Mouse (Mus musculus) kidney, embryonic 15.5 days (tissue): ENCODE measurements around the gene Treh. TPM values are rescaled to one million over a fixed set of nuclear protein-coding genes. Genes with fewer than 3 reads are reported as not detected.
A peak's percentile ranks its signal among the peaks of the same experiment; 100 is the strongest.

ENCODE experiments used
- ATAC-seq: fragments of 200-750 bp; cut with Nextera tagmentation; replicated peaks from 2 replicates; pipeline ENCODE4 v1.8.0; 2017; ENCODE audit warnings: moderate TSS enrichment; ENCODE audit not compliant: low FRiP score
- H3K27ac ChIP-seq: fragments of 300-500 bp; sonication (generic); 2 replicates; pipeline ENCODE4 v1.5.1; 2015; ENCODE audit warnings: mild to moderate bottlenecking, inconsistent platforms
- H3K27me3 ChIP-seq: fragments of 300-500 bp; sonication (generic); 2 replicates; pipeline ENCODE4 v1.6.1; 2015; ENCODE audit warnings: inconsistent platforms
- H3K36me3 ChIP-seq: fragments of 300-500 bp; sonication (generic); 2 replicates; pipeline ENCODE4 v1.6.1; 2015; ENCODE audit warnings: inconsistent platforms
- H3K4me1 ChIP-seq: fragments of 300-500 bp; sonication (generic); 2 replicates; pipeline ENCODE4 v1.6.1; 2015; ENCODE audit warnings: inconsistent platforms
- H3K4me2 ChIP-seq: fragments of 300-500 bp; sonication (generic); 2 replicates; pipeline ENCODE4 v1.6.1; 2015; ENCODE audit warnings: moderate library complexity, mild to moderate bottlenecking, inconsistent platforms
- H3K4me3 ChIP-seq: fragments of 300-500 bp; sonication (generic); replicated peaks from 2 replicates; pipeline ENCODE4 v1.5.1; 2015; ENCODE audit warnings: mild to moderate bottlenecking, inconsistent platforms
- H3K9ac ChIP-seq: fragments of 300-500 bp; sonication (generic); 2 replicates; pipeline ENCODE4 v1.6.1; 2015; ENCODE audit warnings: mild to moderate bottlenecking, inconsistent platforms
- H3K9me3 ChIP-seq: fragments of 300-500 bp; sonication (generic); replicated peaks from 2 replicates; pipeline ENCODE4 v1.6.1; 2016; ENCODE audit warnings: inconsistent platforms
- WGBS: fragments of 180-500 bp; shearing (Covaris S2); methylation state at CpG from one replicate; pipeline ENCODE4 v1.1.7; 2015; ENCODE audit warnings: mixed read lengths; 5-methylcytosine and 5-hydroxymethylcytosine counted together
- polyA plus RNA-seq: library from polyadenylated mRNA; unstranded; fragments of >200 nt; fragmentation: Nextera tagmentation; extraction: Ambion mirVana; gene quantifications from 2 replicates; pipeline ENCODE4 v1.2.1, GENCODE M21; 2015

Gene Treh
- polyA plus RNA-seq, 1 experiment from 2014 or later, result 0.22 TPM

GRCm38 (mm10) chr9:44719632-44720357, 46.8 kb downstream of the Treh start:
- no peak for ATAC-seq
- H3K27me3 ChIP-seq, result no peaks in the 10 kb centered on the region
- peak overlapping the region; percentile 88 for H3K4me2 ChIP-seq
- peak overlapping the region; percentile 72; the same call in 1 of the 2 replicates for H3K9ac ChIP-seq
- H3K36me3 ChIP-seq, result peaks cover 47% of the 10 kb centered on the region
- H3K4me3 ChIP-seq, result peak overlapping the region; percentile 71
- no peaks in the 10 kb centered on the region for H3K9me3 ChIP-seq
- peak overlapping the region; percentile 64; the same call in 1 of the 2 replicates for H3K27ac ChIP-seq
- WGBS, result 72% methylated on average over 8 of the region's 8 CpGs
- H3K4me1 ChIP-seq, result peaks cover 51% of the 10 kb centered on the region

- peak; percentile 10; the same call in 1 of the 2 replicates for ATAC-seq
- Histone ChIP-seq H3K4me1 (peaks cover 59% of the 10 kb centered on the region), H3K36me3 (peaks cover 39% of the 10 kb centered on the region), H3K9ac (peak overlapping the region; percentile 72), H3K9me3 (no peaks in the 10 kb centered on the region), H3K27me3 (no peaks in the 10 kb centered on the region), H3K4me2 (peak overlapping the region; percentile 88), H3K27ac (peak overlapping the region; percentile 64), H3K4me3 (peak overlapping the region; percentile 71)
- WGBS, result 11% methylated on average over 9 of the region's 9 CpGs
Observed at GRCm38 (mm10) chr9:44720358-44721153, 47.5 kb downstream of the Treh start.

DNA sequence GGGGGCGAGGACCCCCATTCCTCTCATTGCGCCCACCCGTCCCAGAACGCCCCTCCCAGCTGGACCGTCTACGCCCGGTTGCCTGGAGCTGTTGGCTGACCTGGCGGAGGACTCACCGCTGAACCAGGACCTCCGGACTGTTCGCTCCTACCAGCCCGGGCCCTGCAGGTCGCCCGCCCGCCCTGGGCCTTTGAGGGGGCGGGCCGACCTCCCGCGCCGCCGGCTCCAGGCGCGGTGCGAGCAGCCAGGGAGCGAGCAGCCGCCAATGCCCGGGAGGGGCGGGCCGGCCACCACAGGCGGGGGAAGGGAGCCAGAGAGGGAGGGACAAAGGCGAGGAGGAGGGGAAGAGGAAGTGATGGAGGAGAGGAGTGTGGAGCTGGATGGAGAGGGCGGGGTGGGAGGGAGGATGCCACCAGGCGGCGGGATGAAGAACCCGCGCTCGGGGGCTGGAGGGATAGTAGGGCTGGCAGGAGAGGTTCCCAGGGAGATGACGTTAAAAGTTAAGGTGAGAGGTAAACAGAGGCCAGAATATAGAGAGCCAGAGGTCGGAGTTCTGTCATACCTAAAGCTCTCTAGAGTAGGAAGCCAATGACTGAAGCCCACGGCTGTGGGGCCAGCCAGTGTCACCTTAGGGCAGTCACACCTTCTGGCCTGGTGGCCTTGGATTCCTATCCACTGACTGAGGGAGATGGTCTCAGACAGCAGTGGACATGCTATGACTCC, 48.3 kb downstream of the Treh start:
- Histone ChIP-seq H3K4me2 (peak overlapping the region; percentile 88), H3K4me3 (peak overlapping the region; percentile 71), H3K9me3 (no peaks in the 10 kb centered on the region), H3K27ac (peak overlapping the region; percentile 64), H3K36me3 (peaks cover 37% of the 10 kb centered on the region), H3K27me3 (no peaks in the 10 kb centered on the region), H3K4me1 (peaks cover 66% of the 10 kb centered on the region), H3K9ac (peak overlapping the region; percentile 72)
- WGBS, result under 1% methylated on average over 40 of the region's 40 CpGs
- ATAC-seq, result peak; percentile 84

DNA sequence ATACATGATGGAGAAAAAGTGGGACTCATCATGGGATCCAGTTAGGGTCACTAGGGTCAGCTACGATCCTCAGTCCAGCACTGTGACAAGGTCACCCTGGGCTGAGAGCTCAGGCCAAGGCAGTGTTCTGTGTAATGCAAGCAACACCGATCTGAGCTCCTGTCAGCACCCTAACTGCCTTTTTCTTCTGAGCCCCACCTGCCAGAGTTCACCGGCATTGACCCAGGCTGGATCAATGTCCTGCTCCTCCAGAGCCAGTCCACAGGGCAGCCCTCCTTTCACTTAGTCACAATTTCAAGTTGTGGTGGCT, 48.8 kb downstream of the Treh start:
- peaks cover 37% of the 10 kb centered on the region for H3K36me3 ChIP-seq
- no peak; the same call in 1 of the 2 replicates for ATAC-seq
- H3K9ac ChIP-seq, result no peak overlapping the region
- H3K9me3 ChIP-seq, result no peaks in the 10 kb centered on the region
- WGBS, result 82% methylated on average over 3 of the region's 3 CpGs
- H3K4me3 ChIP-seq, result peak overlapping the region; percentile 71
- H3K27me3 ChIP-seq, result no peaks in the 10 kb centered on the region
- peaks cover 71% of the 10 kb centered on the region for H3K4me1 ChIP-seq
- peak overlapping the region; percentile 88 for H3K4me2 ChIP-seq
- peak overlapping the region; percentile 64 for H3K27ac ChIP-seq

GRCm38 (mm10) chr9:44722575-44722974, 49.5 kb downstream of the Treh start:
- H3K36me3 ChIP-seq, result peaks cover 32% of the 10 kb centered on the region
- 76% methylated on average over 7 of the region's 7 CpGs for WGBS
- no peak overlapping the region for H3K4me2 ChIP-seq
- H3K9me3 ChIP-seq, result no peaks in the 10 kb centered on the region
- no peak overlapping the region for H3K4me3 ChIP-seq
- peak overlapping the region; percentile 64 for H3K27ac ChIP-seq
- H3K4me1 ChIP-seq, result peaks cover 79% of the 10 kb centered on the region
- no peak for ATAC-seq
- no peaks in the 10 kb centered on the region for H3K27me3 ChIP-seq
- H3K9ac ChIP-seq, result no peak overlapping the region

DNA sequence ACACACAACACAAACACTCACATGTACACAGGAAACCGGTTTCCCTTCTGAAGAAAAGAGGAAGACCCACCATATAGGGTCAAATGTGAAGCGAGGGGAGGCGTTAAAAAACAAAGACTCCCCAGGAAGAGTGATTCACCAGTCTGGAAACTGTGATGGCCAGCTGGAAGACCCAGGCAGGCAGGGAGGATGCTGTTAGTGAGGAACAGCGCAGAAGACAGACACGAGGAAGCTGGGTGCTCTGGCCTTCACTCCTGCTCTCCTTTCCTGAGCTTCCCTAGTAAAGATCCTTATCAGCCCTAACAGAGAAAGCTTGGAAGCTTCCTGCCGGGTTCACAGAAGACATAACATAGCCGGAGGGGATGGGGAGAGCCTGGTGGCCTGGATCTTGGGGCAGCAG, 50.0 kb downstream of the Treh start:
- peak overlapping the region; percentile 64 for H3K27ac ChIP-seq
- no peaks in the 10 kb centered on the region for H3K27me3 ChIP-seq
- ATAC-seq, result no peak
- no peaks in the 10 kb centered on the region for H3K9me3 ChIP-seq
- peaks cover 83% of the 10 kb centered on the region for H3K4me1 ChIP-seq
- H3K9ac ChIP-seq, result no peak overlapping the region
- 0 out of 2 replicates have a peak overlapping the region, but pooled peaks have one; percentile 4 for H3K4me2 ChIP-seq
- 40% methylated on average over 7 of the region's 7 CpGs for WGBS
- H3K36me3 ChIP-seq, result peaks cover 28% of the 10 kb centered on the region
- no peak overlapping the region for H3K4me3 ChIP-seq

- no peak for ATAC-seq
- H3K4me1 ChIP-seq, result peaks cover 87% of the 10 kb centered on the region
- H3K4me2 ChIP-seq, result 0 out of 2 replicates have a peak overlapping the region, but pooled peaks have one; percentile 4
- WGBS, result 70% methylated on average over 11 of the region's 11 CpGs
- H3K27ac ChIP-seq, result peak overlapping the region; percentile 64
- H3K9ac ChIP-seq, result no peak overlapping the region
- H3K27me3 ChIP-seq, result no peaks in the 10 kb centered on the region
- no peak overlapping the region for H3K4me3 ChIP-seq
- H3K9me3 ChIP-seq, result no peaks in the 10 kb centered on the region
- peaks cover 24% of the 10 kb centered on the region for H3K36me3 ChIP-seq
Observed at GRCm38 (mm10) chr9:44723521-44724041, 50.5 kb downstream of the Treh start.

DNA sequence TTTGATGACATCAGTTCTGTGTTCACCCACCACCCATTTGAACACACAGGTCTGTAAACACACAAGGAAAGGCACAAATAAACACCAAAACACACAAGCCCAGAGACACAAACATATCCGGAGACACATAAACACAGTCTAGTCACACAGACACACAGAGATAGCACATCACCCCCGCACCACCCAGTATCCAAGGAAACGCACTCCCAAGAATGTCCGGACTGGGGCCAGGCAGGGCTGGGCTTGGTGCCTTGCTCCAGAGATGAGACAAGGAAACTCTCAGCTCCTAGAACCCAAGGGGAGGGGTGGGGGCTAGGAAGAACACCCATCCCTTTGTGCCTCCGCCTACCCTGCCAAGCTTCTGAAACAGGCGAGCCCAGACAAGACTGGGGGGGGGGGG, 51.2 kb downstream of the Treh start:
- no peak overlapping the region for H3K4me2 ChIP-seq
- peak overlapping the region; percentile 64 for H3K27ac ChIP-seq
- H3K9ac ChIP-seq, result no peak overlapping the region
- 71% methylated on average over 6 of the region's 6 CpGs for WGBS
- no peak overlapping the region for H3K4me3 ChIP-seq
- no peaks in the 10 kb centered on the region for H3K27me3 ChIP-seq
- H3K4me1 ChIP-seq, result peaks cover 86% of the 10 kb centered on the region
- no peak for ATAC-seq
- H3K36me3 ChIP-seq, result peaks cover 24% of the 10 kb centered on the region
- no peaks in the 10 kb centered on the region for H3K9me3 ChIP-seq

GRCm38 (mm10) chr9:44724665-44725064, 51.6 kb downstream of the Treh start:
- Histone ChIP-seq H3K9me3 (no peaks in the 10 kb centered on the region), H3K36me3 (peaks cover 24% of the 10 kb centered on the region), H3K4me3 (no peak overlapping the region), H3K9ac (no peak overlapping the region), H3K27me3 (no peaks in the 10 kb centered on the region), H3K4me2 (no peak overlapping the region), H3K4me1 (peaks cover 82% of the 10 kb centered on the region), H3K27ac (0 out of 2 replicates have a peak overlapping the region, but pooled peaks have one; percentile 37)
- WGBS, result 51% methylated on average over 2 of the region's 2 CpGs
- ATAC-seq, result no peak

GRCm38 (mm10) chr9:44726431-44727146, 53.6 kb downstream of the Treh start:
- H3K27me3 ChIP-seq, result no peaks in the 10 kb centered on the region
- H3K36me3 ChIP-seq, result peaks cover 24% of the 10 kb centered on the region
- ATAC-seq, result peak; percentile 61
- H3K4me3 ChIP-seq, result 0 out of 2 replicates have a peak overlapping the region, but pooled peaks have one; percentile 2
- H3K9ac ChIP-seq, result 0 out of 2 replicates have a peak overlapping the region, but pooled peaks have one; percentile 4
- H3K9me3 ChIP-seq, result no peaks in the 10 kb centered on the region
- H3K4me1 ChIP-seq, result peaks cover 64% of the 10 kb centered on the region
- WGBS, result 45% methylated on average over 10 of the region's 10 CpGs
- peak overlapping the region; percentile 75 for H3K27ac ChIP-seq
- H3K4me2 ChIP-seq, result peak overlapping the region; percentile 30; the same call in 1 of the 2 replicates

DNA sequence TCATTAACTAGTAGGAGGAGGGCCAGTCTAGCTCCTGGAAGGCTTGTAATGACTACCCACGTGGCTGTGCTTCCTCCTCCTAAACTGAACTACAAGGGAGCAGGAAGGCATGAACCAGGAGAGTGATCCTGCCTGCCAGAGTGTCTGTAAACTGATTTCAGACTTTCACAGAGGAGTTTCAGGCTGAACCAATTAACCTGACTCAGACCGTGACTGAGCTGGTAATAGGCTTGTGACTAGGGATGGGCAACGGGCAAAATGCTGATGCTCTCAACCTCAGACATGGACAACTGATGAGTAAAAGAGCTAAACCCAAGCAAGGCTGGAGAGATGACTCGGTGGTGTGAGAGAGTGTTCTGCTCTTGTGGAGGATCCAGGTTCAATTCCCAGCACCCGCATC, 54.4 kb downstream of the Treh start:
- Histone ChIP-seq H3K36me3 (peaks cover 24% of the 10 kb centered on the region), H3K9ac (no peak overlapping the region), H3K9me3 (no peaks in the 10 kb centered on the region), H3K4me1 (peaks cover 63% of the 10 kb centered on the region), H3K27ac (peak overlapping the region; percentile 75), H3K4me2 (no peak overlapping the region), H3K27me3 (no peaks in the 10 kb centered on the region), H3K4me3 (no peak overlapping the region)
- no peak for ATAC-seq
- WGBS, result 53% methylated on average over 5 of the region's 5 CpGs
